Mouse (Mus musculus): ENCODE measurements around the gene Ptprm.

Gene Ptprm

DNA sequence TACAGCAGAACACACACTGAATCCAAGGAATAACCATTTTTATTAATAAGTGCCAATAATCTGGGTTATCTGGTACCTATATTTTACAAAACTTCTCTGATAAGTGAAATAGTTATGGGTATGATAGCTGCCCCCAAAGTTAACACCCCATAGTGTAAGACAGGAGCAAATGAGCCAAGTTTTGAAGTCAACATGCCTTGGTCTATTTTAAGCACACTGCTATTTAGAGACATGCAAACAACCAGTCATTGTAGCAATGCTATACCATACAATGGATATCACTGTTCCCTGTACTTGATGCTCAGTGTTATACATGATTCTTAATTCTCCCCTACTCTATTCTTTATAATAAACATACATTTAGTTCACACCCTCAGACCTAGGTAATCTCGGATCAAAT lies 366.2 kb downstream of the Ptprm start:
- no peak for DNase-seq (ENCODE audit: low read depth, low spot score)

DNA sequence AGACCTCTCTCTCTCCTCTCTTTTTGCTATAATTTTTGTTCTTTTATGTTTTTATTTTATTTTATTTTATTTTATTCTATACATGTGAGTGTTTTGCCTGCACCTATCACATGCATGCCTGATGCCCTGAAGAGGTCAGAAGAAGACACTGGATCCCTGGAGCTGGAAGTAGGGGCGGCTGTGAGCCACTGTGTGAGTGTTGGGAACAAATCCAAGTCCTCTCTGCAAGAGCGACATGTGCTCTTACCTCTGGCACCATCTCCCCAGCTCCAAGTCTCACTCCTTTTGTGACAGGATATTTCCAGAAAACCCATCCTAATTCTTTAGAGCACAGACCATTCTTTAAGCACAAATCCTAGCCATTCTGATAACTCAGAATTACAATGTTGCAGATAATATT lies 372.6 kb downstream of the Ptprm start:
- DNase-seq (ENCODE audit: low read depth, low spot score) = no peak

DNA sequence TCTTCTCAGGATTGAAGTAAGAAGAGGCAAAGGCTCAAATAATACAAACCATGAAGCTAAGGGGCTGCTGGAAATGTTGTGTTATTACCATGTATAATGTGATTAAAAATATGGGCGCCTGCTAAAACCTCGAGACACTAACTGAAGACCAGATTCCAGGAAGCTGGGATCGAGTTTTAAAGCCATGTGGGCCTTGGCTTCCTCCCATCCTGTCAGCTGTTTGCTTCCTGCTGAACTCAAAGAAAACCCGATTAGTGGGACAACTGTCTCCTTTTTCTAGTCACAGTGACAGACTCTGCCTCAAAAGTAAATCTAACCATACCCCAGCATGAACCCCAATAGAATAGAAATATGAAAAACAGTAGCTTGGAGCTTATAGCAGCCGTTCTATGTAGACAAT lies 374.3 kb downstream of the Ptprm start:
- no peak for DNase-seq (ENCODE audit: low read depth, low spot score)

DNA sequence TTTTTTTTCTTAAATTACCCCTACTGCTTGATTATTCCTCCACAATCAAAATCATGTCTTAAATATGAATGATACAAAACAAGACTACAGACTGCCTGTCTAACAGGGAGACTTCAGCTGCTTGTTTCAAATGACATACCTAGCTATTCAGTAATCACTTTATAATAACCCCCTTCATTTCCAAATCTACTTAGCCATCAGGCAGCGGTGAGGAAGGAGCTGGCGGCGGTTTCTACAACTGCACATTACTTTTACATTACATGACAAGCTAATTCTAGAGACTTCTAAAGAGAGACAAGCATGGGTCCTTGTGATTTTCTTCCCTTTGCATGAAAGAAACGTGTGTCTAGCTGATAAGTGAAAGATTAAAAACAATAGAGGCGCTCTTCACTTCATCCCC lies 377.8 kb downstream of the Ptprm start:
- no peak for DNase-seq (ENCODE audit: low read depth, low spot score)

DNA sequence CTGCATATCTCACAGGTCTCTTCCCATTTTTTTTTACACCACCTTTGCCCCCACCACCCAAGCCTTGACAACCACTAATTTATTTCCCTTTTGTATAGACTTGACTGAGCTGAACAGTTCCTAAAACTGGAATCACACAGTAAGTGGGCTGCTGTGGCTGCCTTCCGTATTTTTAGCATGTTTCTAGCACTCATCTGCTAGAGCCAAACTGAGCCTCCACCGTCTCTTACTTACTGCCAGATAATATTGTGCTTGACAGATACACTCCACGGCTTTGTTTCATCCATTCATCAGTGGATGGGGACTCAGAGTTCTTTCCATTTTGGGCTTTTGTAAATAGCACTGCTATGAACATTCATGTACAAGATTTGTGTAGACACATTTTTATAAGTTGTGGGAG lies 381.3 kb downstream of the Ptprm start:
- DNase-seq (ENCODE audit: low read depth, low spot score) = no peak

DNA sequence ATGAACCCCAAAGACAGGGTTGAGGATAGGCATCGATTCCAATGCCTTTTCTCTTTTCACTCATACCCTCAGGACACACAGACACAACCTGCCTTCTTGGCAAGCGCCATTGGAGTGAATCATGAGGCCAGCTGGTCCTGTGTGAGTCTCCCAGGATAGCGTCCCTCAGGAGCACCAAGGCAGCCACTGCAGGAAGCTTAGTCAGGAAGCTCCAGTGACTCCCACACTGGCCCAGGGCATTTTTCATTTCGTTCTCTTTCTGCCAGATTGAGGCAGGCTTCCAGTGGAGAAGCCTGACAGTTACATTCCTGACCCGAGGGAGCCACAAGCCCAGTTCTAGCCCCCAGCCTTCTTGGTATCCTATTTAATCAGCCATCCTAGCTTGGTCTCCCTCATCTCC lies 393.3 kb downstream of the Ptprm start:
- DNase-seq (ENCODE audit: low read depth, low spot score) = no peak

DNA sequence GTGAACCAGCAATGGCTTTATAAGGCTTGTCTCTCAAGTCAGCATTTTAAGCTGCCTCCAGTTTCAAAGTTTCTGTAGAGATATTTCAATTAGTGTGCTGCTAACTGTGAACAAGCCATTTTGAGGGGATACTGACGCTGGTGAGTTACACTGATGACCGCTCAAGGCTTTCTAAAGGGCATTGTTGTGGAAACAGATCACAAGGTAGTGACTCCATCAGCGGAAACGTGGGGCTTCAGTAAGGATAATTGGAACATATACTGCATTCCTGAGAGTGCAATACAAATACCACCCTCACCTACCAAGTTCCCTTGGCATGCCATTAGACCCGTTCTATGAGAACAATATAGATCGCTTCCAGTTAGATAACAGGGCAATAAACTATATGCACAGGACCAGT lies 393.7 kb downstream of the Ptprm start:
- DNase-seq (ENCODE audit: low read depth, low spot score) = no peak

DNA sequence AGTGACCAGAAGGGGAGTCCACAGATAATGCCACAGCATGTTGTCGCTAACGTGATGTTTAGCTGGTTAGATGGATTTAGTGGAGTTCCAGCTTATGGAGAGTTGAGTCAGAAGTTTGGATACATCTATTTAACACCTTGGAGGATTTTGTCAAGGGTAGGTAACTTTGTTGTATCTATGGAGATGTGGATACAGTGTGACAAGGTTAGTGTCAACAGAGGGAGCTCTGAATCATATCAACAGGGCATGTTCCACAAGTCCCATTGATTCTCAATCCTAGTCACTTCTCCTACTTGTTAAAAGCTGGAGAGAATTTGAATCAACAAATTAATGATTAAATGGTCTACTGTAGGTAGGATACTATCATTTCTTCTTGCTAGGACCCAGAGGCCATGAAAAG lies 394.4 kb downstream of the Ptprm start:
- DNase-seq (ENCODE audit: low read depth, low spot score) = no peak

DNA sequence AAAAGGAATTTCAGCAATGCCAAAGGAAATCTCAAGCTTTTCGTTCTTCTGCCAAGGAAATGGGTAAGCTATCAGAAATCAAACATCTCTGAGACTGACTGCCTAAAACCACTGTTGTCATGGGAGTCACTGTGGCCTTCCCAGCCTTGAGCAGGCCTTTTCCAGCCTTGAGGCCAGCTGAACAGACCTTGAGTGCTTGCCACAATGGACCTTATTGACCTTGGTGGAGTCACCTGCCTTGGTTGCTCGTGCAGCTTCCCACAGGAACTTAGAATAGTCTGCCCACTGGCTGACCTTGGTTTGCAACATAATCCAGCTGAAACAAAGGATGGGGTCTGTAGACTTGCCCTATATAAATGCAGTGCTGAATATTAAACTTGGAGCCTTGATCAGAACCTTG lies 395.5 kb downstream of the Ptprm start:
- DNase-seq (ENCODE audit: low read depth, low spot score) = no peak

DNA sequence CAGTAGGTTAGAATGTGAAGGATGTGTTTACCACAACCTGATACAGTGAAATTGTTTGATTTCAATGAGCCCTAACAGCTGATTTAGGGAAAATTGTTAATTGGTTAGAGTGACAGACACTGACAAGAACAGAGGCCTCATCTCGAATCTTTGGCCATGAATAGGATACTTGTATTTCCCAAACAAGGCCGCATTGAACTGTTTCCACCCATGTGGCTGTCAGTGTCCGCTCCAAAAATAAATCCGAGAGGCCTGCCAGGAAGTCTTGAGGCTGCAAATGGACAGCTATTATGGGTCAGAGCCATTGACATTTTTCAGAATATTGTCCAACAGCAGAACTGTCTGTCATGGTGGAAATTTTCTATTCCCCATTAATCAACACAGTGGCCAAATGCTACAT lies 409.8 kb downstream of the Ptprm start:
- DNase-seq (ENCODE audit: low read depth, low spot score) = no peak

DNA sequence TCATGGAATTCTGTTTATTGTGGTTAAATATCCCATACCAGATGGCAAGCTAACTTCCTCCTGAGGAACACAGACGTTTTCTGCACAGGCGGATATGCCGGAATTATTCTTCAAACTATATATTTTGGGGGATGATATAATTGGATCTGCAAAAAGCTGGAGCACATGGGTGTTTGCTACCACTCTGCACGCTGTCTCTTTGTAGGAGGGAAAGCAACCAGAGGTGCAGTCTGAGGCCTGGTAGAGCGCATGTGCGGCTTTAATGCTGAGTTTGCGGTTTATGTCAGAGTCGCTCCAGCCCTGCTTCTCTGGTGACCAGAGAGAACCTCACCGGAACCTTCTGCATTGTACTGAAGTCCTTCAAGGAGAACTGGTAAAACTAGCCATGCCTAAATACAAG lies 410.7 kb downstream of the Ptprm start:
- DNase-seq (ENCODE audit: low read depth, low spot score) = no peak

DNA sequence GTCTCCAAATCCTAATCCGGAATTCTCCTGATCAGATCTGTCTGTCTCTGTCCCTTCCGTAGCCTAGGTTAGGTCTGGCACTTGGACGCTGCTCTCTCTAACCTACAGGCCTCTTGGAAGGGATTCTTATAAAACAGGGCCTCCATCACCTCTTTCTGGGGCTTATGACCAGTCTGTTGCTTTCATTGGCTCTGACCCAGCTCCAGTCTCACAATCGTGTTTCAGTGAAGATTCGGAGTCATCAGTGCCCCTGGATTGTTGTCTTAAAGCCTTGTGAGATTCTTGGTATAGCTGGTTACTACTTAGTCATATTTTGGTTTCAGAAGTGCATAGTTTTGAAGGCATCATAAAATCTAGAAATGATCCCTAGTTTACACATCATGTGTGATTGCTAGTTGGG lies 428.6 kb downstream of the Ptprm start:
- no peak for DNase-seq (ENCODE audit: low read depth, low spot score)

DNA sequence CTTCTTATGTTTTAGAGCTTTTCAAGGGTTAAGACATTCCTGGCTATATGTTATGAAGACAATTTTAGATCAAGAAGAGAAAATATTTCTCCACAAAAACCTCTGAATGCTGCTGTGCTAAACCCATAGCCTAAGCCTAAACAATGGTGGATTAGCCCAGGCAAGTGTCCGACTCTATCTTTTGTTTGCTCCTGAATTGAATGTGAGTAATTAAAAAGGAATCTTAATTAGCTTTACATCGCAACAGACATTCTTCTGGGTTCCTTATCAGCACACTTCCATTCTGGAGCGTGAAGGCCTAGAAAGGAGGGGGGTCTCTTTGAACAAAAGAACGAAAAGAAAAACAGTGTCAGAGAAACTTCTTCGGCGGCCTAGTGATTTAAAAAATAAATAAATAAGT lies 439.6 kb downstream of the Ptprm start:
- DNase-seq (ENCODE audit: low read depth, low spot score) = no peak

DNA sequence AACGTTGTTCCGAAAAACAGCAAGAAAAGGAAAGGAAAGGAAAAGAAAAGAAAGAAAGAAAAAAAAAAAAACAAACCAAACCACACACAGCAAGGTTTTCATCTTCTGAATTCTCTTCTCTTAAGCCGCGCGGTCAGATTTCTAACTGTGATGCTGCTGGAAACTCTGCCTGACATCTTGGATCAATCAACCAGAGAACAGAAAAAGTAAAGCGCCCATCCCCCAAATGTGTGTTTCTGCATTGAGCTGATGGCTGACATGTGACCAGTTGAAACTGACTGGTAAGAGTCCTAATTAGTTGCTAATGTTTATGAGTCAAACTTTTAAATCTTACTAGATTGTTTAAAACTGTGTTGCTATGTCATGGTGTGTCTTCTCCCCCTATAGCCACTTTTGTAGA lies 441.7 kb downstream of the Ptprm start:
- DNase-seq (ENCODE audit: low read depth, low spot score) = no peak

DNA sequence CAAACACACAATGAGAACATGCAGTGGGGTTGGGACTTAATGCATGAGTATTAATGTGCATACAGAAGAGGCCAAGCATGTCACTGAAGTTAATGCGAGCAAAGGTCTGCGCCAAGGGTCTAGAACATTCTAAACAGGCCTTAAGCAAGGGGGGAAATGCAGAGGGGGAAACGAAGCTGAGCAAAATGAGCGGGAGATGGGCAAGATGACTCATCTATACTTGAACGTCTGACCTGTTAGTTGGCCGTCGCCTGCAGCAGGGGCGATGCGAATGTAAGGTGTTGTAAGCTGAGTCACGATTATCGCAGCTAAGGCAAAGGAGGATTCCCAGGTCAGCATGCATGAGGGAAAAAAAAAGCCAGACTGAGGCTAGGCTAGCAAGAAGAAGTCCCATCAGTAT lies 442.1 kb downstream of the Ptprm start:
- DNase-seq (ENCODE audit: low read depth, low spot score) = no peak

DNA sequence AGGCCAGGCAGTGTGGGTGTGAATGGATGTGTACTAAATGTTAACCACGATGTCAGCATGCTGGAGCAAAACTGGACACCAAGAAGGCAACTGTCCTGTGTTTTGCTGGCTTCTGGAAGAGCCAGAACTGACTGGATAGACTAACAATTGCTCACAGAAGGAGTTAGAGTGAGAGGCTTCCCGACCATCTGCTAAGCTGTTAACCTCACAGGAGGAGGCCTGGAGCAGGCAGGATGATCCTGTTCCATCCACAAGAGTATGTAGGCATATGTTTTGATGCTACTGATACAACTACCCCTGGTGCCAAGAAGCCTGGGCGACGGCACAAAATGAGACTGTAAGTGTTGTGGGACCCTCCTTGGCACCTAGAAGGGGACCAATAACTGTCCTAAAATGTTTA lies 444.4 kb downstream of the Ptprm start:
- DNase-seq (ENCODE audit: low read depth, low spot score) = no peak

DNA sequence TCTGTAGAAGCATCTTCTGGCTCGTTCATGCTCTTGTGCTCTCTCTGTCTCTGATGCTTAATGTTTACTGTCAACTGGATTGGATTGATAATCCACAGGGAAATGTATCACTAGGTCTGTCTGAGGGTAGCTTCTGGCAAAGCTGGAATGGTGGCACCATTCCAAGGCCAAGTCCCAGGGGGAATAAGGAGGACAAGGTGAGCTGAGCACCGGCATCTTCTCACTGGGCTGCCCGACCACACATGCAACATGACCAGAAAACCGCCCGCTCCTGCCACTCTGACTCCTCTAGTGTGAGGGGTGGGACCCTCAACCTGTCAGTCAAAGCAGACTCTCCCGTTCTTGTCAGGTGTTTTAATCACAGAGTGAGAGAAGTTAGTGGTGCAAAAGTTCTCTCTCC lies 445.3 kb downstream of the Ptprm start:
- DNase-seq (ENCODE audit: low read depth, low spot score) = no peak

DNA sequence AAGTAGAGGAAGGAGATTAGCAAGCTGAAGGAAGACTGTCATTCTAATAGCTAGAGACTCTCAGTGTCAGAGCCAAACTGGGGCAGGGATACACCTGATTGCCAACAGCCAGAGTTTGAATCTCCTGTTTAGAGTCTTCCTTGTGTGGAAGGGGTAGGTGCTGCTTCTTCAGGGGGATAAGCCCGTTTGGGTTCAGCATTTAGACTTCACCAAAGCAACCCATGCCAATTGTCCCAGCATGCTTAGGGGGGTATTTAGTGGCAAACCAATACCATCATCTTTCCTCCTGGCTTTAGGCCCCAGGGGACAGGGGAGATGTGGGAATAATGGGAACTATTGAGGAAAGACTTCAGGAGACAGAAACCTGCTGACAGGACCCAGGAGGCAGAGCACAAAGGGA lies 460.1 kb downstream of the Ptprm start:
- DNase-seq (ENCODE audit: low read depth, low spot score) = no peak

DNA sequence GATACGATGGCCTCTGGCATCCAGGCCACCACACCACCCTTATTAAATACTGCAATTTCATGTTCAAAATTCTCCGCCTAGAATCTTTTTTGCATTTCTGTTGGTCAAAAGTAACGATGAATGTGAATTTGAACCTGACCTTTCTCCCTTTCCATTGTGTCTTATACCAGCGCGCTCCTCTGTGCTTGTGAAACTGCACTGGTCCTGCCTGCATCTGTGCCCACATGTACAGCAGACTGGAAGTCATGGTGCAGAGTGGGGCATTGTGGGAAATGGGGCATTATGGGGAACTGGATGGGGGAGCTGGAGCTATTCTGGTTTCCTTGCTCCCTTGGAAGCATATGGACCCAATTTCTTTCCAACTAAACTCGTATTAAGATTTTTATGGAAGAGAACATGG lies 462.3 kb downstream of the Ptprm start:
- no peak for DNase-seq (ENCODE audit: low read depth, low spot score)

DNA sequence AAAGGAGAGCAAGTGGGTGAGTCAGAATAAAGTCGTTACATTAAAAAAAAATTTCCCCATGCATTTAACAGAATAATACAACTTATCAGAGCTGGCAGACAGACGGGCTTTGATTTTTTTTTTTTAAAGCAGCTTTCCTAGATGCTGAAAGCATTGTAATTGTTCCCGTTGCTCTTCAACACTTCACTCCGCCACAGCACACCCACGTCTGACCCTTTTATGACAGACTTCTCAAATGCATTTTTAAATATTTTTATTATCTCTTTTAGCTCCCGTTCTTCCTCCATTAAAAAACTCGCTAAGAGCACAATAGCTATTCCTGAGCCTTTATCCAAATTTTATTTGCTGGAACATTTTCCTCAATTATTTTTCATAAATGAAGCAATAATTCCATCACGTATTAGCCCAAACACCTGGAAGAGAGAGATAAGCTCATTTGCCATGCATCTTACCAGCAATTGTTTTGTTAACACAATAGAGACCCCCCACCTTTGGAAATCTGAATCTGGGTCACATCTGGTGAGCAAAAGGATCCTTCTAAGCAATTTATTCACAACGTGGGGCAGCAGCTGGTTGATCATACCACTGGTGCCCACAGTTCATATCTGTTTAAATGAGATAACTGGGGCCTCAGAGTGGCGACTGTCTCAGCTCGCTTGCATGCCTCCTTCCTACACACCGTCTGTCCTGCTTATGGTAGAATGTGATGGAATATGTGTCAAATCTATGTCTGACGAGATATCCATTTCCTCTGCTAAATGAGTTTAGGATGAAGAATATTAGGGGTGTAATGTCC lies 463.0 kb downstream of the Ptprm start:
- no peak for DNase-seq (ENCODE audit: low read depth, low spot score)

DNA sequence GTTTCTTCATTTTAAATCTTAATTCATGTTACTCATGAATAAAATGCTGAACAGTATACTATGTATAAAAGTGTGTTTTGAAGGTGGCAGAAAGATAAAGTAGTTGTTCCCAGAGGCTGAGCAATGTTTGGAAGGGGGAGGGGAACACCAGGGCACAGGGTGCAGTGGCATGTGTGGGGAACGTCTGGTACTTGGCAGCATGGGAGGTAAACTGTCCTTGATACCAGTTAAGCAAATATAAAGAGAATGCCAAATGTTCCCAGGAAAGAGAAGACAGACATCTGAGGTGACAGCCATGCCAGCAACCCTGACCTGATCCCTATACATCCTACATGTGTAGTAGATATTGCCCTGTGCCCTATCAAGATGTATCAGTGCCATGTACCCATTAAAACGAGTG lies 472.0 kb downstream of the Ptprm start:
- no peak for DNase-seq (ENCODE audit: low read depth, low spot score)

DNA sequence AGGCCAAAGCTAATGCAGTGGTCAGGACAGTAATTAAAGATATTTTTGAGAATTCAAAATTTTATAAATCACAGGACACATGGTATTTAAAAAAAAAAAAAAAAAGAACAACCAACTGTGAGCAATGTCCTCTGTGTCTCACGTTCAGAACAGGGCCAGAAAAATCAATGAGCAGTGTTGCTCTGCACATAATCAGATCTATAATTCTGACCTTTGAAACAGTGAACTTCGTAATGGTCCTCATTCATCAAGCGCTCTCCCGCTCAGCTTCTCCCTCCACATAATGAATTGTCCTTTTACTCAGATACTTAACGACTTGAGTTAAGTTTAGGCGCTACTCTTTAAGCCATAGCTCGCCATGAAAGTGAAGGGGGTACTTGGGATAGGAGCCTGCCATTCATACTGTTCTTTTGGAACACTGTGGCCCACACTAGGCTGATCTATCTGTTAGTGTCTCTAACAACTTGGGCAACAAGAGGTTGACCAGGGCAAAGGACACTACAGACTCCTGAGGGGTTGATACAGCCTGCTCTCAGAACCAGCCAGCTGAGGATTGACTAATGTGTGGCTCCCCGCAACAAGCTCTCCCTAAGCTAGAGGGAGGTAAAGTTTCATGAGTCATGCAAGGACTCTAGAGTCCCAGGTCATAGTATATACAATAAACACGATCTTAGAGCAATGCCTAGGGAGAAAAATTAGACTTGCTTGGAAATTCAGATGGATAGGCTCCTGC lies 473.1 kb downstream of the Ptprm start:
- DNase-seq (ENCODE audit: low read depth, low spot score) = no peak

DNA sequence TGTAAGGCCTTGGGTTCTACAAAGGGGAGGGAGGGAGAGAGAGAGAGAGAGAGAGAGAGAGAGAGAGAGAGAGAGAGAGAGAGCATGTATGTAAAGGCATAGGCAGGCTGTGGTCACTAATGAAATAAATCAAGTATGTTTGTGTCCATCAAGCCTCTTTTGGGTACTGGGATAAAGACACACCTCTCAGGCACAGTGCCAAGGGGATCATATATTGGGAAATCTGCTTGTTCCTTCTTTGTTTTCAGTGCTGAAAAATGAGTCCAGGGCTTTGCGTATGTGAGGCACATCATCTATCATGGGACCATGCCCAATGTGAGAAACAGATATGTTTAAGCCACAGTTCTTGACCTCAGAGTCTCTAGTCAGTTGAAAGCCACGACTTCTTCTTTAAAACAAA lies 475.1 kb downstream of the Ptprm start:
- no peak for DNase-seq (ENCODE audit: low read depth, low spot score)

DNA sequence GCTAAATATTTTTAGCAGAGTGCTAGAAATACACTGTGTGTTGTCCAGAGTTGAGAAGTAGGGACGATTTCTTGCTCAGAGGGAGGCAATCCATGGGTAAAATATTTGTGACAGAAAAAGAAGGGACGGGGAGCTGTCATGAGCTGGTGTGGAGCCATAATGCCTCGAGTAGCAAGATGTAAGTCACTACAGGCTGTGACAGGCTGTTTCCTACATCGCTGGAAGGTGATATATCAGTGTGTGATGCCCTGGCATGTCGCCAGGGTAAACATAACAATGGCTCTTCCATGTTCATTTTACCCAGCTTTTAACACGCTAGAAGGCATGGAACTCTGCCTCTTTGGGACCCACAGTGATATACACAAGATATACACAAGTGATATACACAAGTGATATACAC lies 476.7 kb downstream of the Ptprm start:
- DNase-seq (ENCODE audit: low read depth, low spot score) = no peak
